Mouse (Mus musculus): ENCODE measurements around the gene Fnip2.

Fnip2 gene

DNA sequence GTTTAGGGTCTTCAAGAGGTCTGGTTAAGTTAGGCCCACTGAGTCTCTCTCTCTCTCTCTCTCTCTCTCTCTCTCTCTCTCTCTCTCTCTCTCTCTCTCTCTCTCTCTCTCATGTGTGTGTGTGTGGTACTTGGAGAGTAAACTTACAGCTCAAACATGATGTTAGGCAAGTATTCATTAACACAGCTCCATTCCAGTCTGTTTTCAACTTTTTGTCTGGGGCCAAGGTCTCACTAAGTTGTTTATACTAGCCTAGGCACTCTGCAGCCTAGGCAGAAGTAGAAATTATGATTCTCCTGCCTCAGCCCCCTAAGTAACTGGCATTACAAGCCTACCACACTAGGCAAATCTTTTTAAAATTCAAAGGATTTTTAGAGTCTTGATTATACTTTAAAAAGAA, 151.7 kb downstream of the Fnip2 start:
- DNase-seq (ENCODE audit: low spot score in 2 of 2) = no peak

DNA sequence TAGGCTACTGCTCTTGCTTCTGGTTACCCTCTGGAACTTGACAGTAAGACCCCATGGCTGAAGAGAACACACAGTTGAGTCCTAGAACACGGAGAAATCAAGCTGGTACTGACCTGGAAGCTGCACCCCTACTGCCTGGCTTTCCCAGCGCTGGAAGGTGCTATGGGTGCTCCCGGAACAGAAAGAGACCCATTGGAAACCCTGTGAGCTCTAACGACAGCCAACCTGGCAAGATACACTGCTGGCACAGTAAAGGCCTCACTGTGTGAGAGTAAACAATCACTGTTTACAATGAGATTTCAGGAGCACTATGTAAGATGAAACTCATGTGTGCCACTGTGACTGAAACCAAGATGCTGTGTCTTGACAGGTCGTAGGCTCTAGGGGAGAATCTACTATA, 152.5 kb downstream of the Fnip2 start:
- DNase-seq (ENCODE audit: low spot score in 2 of 2) = no peak

DNA sequence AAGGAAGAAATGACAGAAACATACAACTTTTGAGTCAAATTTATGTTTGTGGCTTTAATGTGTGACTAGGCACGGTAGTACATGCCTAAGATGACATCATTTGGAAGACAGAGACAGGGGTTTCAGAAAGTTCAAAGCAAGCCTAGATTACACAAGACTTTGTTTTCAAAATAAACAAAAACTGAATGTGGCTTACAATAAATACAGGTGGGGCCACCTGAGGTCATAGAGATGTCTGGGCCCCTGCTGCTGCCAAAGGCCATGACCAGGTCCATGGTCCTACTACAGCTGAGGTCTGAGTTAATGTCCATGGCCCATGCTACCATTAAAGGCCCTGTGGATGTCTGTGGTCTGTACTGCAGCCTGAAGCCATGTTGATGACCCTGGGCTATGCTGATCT, 154.1 kb downstream of the Fnip2 start:
- no peak for DNase-seq (ENCODE audit: low spot score in 2 of 2)

DNA sequence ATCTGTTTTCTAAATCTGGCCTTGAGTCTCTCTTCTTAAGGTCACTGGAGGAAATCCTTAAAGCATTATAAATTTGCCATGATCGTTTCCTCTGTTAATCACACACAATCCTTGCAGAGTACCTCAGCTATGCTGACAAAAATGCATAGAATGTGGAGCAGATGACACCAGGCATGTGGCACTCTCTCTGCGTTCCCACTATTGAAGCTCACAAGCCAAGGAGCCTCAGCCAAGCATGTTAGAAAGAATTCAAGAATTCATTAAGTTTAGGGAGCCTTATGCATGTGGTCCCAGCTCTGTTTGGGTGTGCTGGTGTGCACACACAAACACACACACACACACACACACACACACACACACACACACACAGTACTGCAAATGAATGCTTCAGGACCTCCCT, 155.9 kb downstream of the Fnip2 start:
- DNase-seq (ENCODE audit: low spot score in 2 of 2) = no peak

DNA sequence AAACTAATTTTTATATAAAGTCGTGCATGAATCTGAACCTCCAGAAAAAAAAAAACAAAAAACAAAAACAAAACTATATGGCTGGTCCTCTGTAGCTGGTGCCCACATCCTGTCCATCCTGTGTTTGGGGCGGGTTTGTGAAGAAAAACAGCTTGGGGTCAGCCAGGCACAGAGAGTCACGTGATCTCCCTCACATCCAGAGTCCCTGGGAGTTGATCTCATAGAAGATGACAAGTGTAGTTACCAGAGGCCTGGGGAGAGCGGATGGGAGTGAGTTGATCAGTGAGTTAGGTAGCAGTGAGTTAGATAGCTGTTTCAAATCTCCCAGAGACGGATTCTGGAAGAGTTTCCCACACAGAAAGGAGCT, 157.0 kb downstream of the Fnip2 start:
- DNase-seq (ENCODE audit: low spot score in 2 of 2) = no peak

DNA sequence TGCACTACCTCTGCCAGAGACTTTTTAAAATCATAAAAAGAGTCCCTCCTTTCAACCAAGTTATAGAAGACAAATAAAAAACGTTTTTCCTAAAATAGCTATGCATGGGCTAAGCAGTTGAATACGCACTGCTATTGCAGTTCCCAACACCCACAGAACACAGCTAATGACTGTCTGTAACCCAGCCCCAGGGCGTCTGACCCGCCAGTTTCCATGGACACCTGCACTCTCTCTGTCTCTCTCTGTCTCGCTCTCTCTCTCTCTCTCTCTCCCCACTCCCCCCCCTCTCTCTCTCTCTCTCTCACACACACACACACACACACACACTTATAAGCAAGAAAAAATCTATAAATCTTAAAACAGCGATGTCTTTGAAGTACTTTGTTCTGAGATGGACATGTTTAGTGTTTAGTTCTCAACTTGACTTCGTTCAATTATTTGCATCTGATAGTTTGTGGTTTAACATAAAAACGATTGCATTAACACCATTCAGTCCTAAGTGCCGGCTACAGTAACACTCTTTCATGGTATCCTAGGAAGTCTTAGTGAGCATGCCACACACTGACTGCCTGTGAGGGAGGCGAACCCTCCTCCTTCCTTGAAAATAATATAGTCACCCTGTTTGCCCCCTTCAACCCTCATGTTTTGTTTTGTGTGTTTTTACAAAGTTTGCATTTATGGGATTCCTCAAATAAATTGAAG, 157.5 kb downstream of the Fnip2 start:
- no peak for DNase-seq (ENCODE audit: low spot score in 2 of 2)

DNA sequence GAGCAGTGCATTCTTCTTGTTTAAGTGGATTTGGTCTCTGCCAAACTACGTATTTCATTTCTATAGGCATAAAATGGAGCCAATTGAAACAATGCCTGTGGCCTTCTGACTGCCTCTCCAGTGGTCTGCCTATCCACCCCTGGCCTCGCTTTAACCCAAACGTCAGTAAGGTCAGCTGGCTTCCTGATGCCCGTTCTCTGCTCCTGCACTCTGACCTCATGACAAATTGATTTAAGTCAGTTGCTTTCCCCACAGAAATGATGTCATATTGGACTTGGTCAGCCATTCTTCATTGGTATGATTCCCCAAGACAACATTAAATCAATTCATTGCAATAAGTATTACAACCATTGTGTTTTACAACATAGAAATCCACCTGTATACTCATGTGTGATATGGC, 159.1 kb downstream of the Fnip2 start:
- DNase-seq (ENCODE audit: low spot score in 2 of 2) = no peak

Data from spleen, postnatal 4 days (tissue).